Mouse (Mus musculus): ENCODE results near the gene Dnah2. TPM values are rescaled to one million over a fixed set of nuclear protein-coding genes. Genes with fewer than 3 reads are reported as not detected.

The Dnah2 gene
- polyA plus RNA-seq, 1 experiment from 2014 or later, result 0.17 TPM

- ATAC-seq (replicated peaks; ENCODE audit: extremely low read depth, insufficient read depth, low FRiP score), result peak; percentile 77
- no peak overlapping the region for H3K9ac ChIP-seq (ENCODE audit: low read length)
Observed at GRCm38 (mm10) chr11:69503863-69504280, 45.0 kb downstream of the Dnah2 start.

GRCm38 (mm10) chr11:69501555-69501954, 47.4 kb downstream of the Dnah2 start:
- Histone ChIP-seq H3K9me3 (replicated peaks; ENCODE audit: control insufficient read depth, low read length) (no peaks in the 10 kb centered on the region), H3K27ac (ENCODE audit: low read length) (no peak overlapping the region), H3K4me3 (ENCODE audit: low read length) (0 out of 2 replicates have a peak overlapping the region, but pooled peaks have one; percentile 2), H3K4me2 (ENCODE audit: low read depth, low read length) (peak overlapping the region; percentile 47), H3K4me1 (ENCODE audit: control insufficient read depth, insufficient read depth, low read length) (peaks cover 14% of the 10 kb centered on the region), H3K9ac (ENCODE audit: low read length) (peak overlapping the region; percentile 41; the same call in 1 of the 2 replicates), H3K27me3 (ENCODE audit: control insufficient read depth, insufficient read depth, low read length) (no peaks in the 10 kb centered on the region), H3K36me3 (ENCODE audit: control insufficient read depth, insufficient read depth) (no peaks in the 10 kb centered on the region)
- no peak for ATAC-seq (replicated peaks; ENCODE audit: extremely low read depth, insufficient read depth, low FRiP score)
- WGBS, result 38% methylated on average over 9 of the region's 9 CpGs

More at GRCm38 (mm10) chr11:69503863-69504280, 45.0 kb downstream of the Dnah2 start:
- Histone ChIP-seq H3K36me3 (ENCODE audit: control insufficient read depth, insufficient read depth) (no peaks in the 10 kb centered on the region), H3K9me3 (replicated peaks; ENCODE audit: control insufficient read depth, low read length) (no peaks in the 10 kb centered on the region), H3K4me2 (ENCODE audit: low read depth, low read length) (no peak overlapping the region), H3K27me3 (ENCODE audit: control insufficient read depth, insufficient read depth, low read length) (no peaks in the 10 kb centered on the region), H3K4me1 (ENCODE audit: control insufficient read depth, insufficient read depth, low read length) (peaks cover 14% of the 10 kb centered on the region), H3K27ac (ENCODE audit: low read length) (peak overlapping the region; percentile 29; the same call in 1 of the 2 replicates), H3K4me3 (ENCODE audit: low read length) (no peak overlapping the region)
- WGBS, result 35% methylated on average over 4 of the region's 4 CpGs

GRCm38 (mm10) chr11:69499140-69499539, 49.8 kb downstream of the Dnah2 start:
- Histone ChIP-seq H3K36me3 (ENCODE audit: control insufficient read depth, insufficient read depth) (no peaks in the 10 kb centered on the region), H3K4me1 (ENCODE audit: control insufficient read depth, insufficient read depth, low read length) (peaks cover 13% of the 10 kb centered on the region), H3K9me3 (replicated peaks; ENCODE audit: control insufficient read depth, low read length) (no peaks in the 10 kb centered on the region), H3K27ac (ENCODE audit: low read length) (no peak overlapping the region), H3K9ac (ENCODE audit: low read length) (no peak overlapping the region), H3K4me2 (ENCODE audit: low read depth, low read length) (no peak overlapping the region), H3K27me3 (ENCODE audit: control insufficient read depth, insufficient read depth, low read length) (no peaks in the 10 kb centered on the region), H3K4me3 (ENCODE audit: low read length) (no peak overlapping the region)
- 77% methylated on average over 11 of the region's 11 CpGs for WGBS
- no peak for ATAC-seq (replicated peaks; ENCODE audit: extremely low read depth, insufficient read depth, low FRiP score)

GRCm38 (mm10) chr11:69491711-69492110, 57.2 kb downstream of the Dnah2 start:
- ATAC-seq (replicated peaks; ENCODE audit: extremely low read depth, insufficient read depth, low FRiP score), result no peak

GRCm38 (mm10) chr11:69490898-69491297, 58.0 kb downstream of the Dnah2 start:
- no peaks in the 10 kb centered on the region for H3K4me1 ChIP-seq (ENCODE audit: control insufficient read depth, insufficient read depth, low read length)
- H3K27me3 ChIP-seq (ENCODE audit: control insufficient read depth, insufficient read depth, low read length), result no peaks in the 10 kb centered on the region
- no peak overlapping the region for H3K9ac ChIP-seq (ENCODE audit: low read length)
- H3K9me3 ChIP-seq (replicated peaks; ENCODE audit: control insufficient read depth, low read length), result no peaks in the 10 kb centered on the region
- WGBS, result 45% methylated on average over 2 of the region's 2 CpGs
- H3K36me3 ChIP-seq (ENCODE audit: control insufficient read depth, insufficient read depth), result no peaks in the 10 kb centered on the region
- no peak overlapping the region for H3K27ac ChIP-seq (ENCODE audit: low read length)
- H3K4me2 ChIP-seq (ENCODE audit: low read depth, low read length), result no peak overlapping the region
- no peak overlapping the region for H3K4me3 ChIP-seq (ENCODE audit: low read length)
- no peak for ATAC-seq (replicated peaks; ENCODE audit: extremely low read depth, insufficient read depth, low FRiP score)

More at GRCm38 (mm10) chr11:69491711-69492110, 57.2 kb downstream of the Dnah2 start:
- H3K36me3 ChIP-seq (ENCODE audit: control insufficient read depth, insufficient read depth), result no peaks in the 10 kb centered on the region
- H3K4me3 ChIP-seq (ENCODE audit: low read length), result no peak overlapping the region
- no peaks in the 10 kb centered on the region for H3K9me3 ChIP-seq (replicated peaks; ENCODE audit: control insufficient read depth, low read length)
- no peak overlapping the region for H3K9ac ChIP-seq (ENCODE audit: low read length)
- H3K4me2 ChIP-seq (ENCODE audit: low read depth, low read length), result no peak overlapping the region
- 76% methylated on average over 7 of the region's 7 CpGs for WGBS
- H3K27ac ChIP-seq (ENCODE audit: low read length), result no peak overlapping the region
- no peaks in the 10 kb centered on the region for H3K27me3 ChIP-seq (ENCODE audit: control insufficient read depth, insufficient read depth, low read length)
- H3K4me1 ChIP-seq (ENCODE audit: control insufficient read depth, insufficient read depth, low read length), result no peaks in the 10 kb centered on the region

- 66% methylated on average over 2 of the region's 2 CpGs for WGBS
Observed at GRCm38 (mm10) chr11:69487474-69487873, 61.4 kb downstream of the Dnah2 start.

GRCm38 (mm10) chr11:69477645-69478044, 71.3 kb downstream of the Dnah2 start:
- no peak for ATAC-seq (replicated peaks; ENCODE audit: extremely low read depth, insufficient read depth, low FRiP score)
- 81% methylated on average over 8 of the region's 8 CpGs for WGBS
- no peak overlapping the region for H3K27ac ChIP-seq (ENCODE audit: low read length)

More at GRCm38 (mm10) chr11:69487474-69487873, 61.4 kb downstream of the Dnah2 start:
- Histone ChIP-seq H3K27me3 (ENCODE audit: control insufficient read depth, insufficient read depth, low read length) (no peaks in the 10 kb centered on the region), H3K27ac (ENCODE audit: low read length) (no peak overlapping the region), H3K4me1 (ENCODE audit: control insufficient read depth, insufficient read depth, low read length) (no peaks in the 10 kb centered on the region), H3K9ac (ENCODE audit: low read length) (no peak overlapping the region), H3K4me3 (ENCODE audit: low read length) (no peak overlapping the region), H3K9me3 (replicated peaks; ENCODE audit: control insufficient read depth, low read length) (no peaks in the 10 kb centered on the region), H3K36me3 (ENCODE audit: control insufficient read depth, insufficient read depth) (no peaks in the 10 kb centered on the region), H3K4me2 (ENCODE audit: low read depth, low read length) (no peak overlapping the region)
- no peak for ATAC-seq (replicated peaks; ENCODE audit: extremely low read depth, insufficient read depth, low FRiP score)

GRCm38 (mm10) chr11:69476802-69477201, 72.1 kb downstream of the Dnah2 start:
- 86% methylated on average over 10 of the region's 10 CpGs for WGBS
- ATAC-seq (replicated peaks; ENCODE audit: extremely low read depth, insufficient read depth, low FRiP score), result no peak

More at GRCm38 (mm10) chr11:69477645-69478044, 71.3 kb downstream of the Dnah2 start:
- Histone ChIP-seq H3K4me2 (ENCODE audit: low read depth, low read length) (no peak overlapping the region), H3K27me3 (ENCODE audit: control insufficient read depth, insufficient read depth, low read length) (no peaks in the 10 kb centered on the region), H3K9me3 (replicated peaks; ENCODE audit: control insufficient read depth, low read length) (no peaks in the 10 kb centered on the region), H3K4me3 (ENCODE audit: low read length) (no peak overlapping the region), H3K36me3 (ENCODE audit: control insufficient read depth, insufficient read depth) (no peaks in the 10 kb centered on the region), H3K9ac (ENCODE audit: low read length) (no peak overlapping the region), H3K4me1 (ENCODE audit: control insufficient read depth, insufficient read depth, low read length) (peaks cover 3% of the 10 kb centered on the region; the same call in 1 of the 2 replicates)

GRCm38 (mm10) chr11:69474737-69475136, 74.2 kb downstream of the Dnah2 start:
- Histone ChIP-seq H3K4me1 (ENCODE audit: control insufficient read depth, insufficient read depth, low read length) (peaks cover 3% of the 10 kb centered on the region; the same call in 1 of the 2 replicates), H3K27ac (ENCODE audit: low read length) (no peak overlapping the region), H3K9me3 (replicated peaks; ENCODE audit: control insufficient read depth, low read length) (no peaks in the 10 kb centered on the region), H3K4me3 (ENCODE audit: low read length) (no peak overlapping the region), H3K4me2 (ENCODE audit: low read depth, low read length) (no peak overlapping the region), H3K27me3 (ENCODE audit: control insufficient read depth, insufficient read depth, low read length) (no peaks in the 10 kb centered on the region; the same call in 1 of the 2 replicates), H3K36me3 (ENCODE audit: control insufficient read depth, insufficient read depth) (no peaks in the 10 kb centered on the region), H3K9ac (ENCODE audit: low read length) (no peak overlapping the region)
- no peak for ATAC-seq (replicated peaks; ENCODE audit: extremely low read depth, insufficient read depth, low FRiP score)
- WGBS, result 19% methylated on average over 5 of the region's 5 CpGs

More at GRCm38 (mm10) chr11:69476802-69477201, 72.1 kb downstream of the Dnah2 start:
- no peak overlapping the region for H3K27ac ChIP-seq (ENCODE audit: low read length)
- H3K9me3 ChIP-seq (replicated peaks; ENCODE audit: control insufficient read depth, low read length), result no peaks in the 10 kb centered on the region
- H3K4me2 ChIP-seq (ENCODE audit: low read depth, low read length), result no peak overlapping the region
- H3K4me1 ChIP-seq (ENCODE audit: control insufficient read depth, insufficient read depth, low read length), result peaks cover 3% of the 10 kb centered on the region; the same call in 1 of the 2 replicates
- no peaks in the 10 kb centered on the region; the same call in 1 of the 2 replicates for H3K27me3 ChIP-seq (ENCODE audit: control insufficient read depth, insufficient read depth, low read length)
- no peak overlapping the region for H3K4me3 ChIP-seq (ENCODE audit: low read length)
- H3K36me3 ChIP-seq (ENCODE audit: control insufficient read depth, insufficient read depth), result no peaks in the 10 kb centered on the region
- H3K9ac ChIP-seq (ENCODE audit: low read length), result no peak overlapping the region
